Mouse (Mus musculus) lung, adult 2 months (tissue): ENCODE measurements at regions not wholly inside any gene's neighbourhood (a gene's known extent, or its start where the extent isn't known, plus 50 kb on each side); places are given as distances from the start of the nearest gene placed in this dataset.

Experiments used
- DNase-seq: peaks from one replicate; pipeline ENCODE4 v3.0.0; 2022
- H3K4me1 ChIP-seq: fragments of 200-500 bp; 2 replicates; pipeline ENCODE4 v1.6.1; 2011; ENCODE audit warnings: low read length; ENCODE audit not compliant: control insufficient read depth, insufficient read depth
- H3K4me3 ChIP-seq: fragments of 200-500 bp; replicated peaks from 2 replicates; pipeline ENCODE3; 2011; ENCODE audit warnings: low read depth, mild to moderate bottlenecking, control low read depth, low read length; ENCODE audit errors: extremely low read depth
- CTCF ChIP-seq: fragments of 200-500 bp; IDR thresholded peaks from 2 replicates; pipeline ENCODE4 v1.5.1; 2011; ENCODE audit warnings: mild to moderate bottlenecking, low read length, control low read depth; ENCODE audit not compliant: insufficient read depth
- POLR2A ChIP-seq: fragments of 200-500 bp; IDR thresholded peaks from 2 replicates; pipeline ENCODE4 v1.6.1; 2011; ENCODE audit warnings: low read depth, mild to moderate bottlenecking, control low read depth, low read length, borderline replicate concordance; ENCODE audit errors: extremely low read depth
- WGBS: fragments of 180-500 bp; shearing (Covaris S2); methylation state at CpG from one replicate; pipeline ENCODE4 v1.1.7; 2018; 5-methylcytosine and 5-hydroxymethylcytosine counted together

DNA sequence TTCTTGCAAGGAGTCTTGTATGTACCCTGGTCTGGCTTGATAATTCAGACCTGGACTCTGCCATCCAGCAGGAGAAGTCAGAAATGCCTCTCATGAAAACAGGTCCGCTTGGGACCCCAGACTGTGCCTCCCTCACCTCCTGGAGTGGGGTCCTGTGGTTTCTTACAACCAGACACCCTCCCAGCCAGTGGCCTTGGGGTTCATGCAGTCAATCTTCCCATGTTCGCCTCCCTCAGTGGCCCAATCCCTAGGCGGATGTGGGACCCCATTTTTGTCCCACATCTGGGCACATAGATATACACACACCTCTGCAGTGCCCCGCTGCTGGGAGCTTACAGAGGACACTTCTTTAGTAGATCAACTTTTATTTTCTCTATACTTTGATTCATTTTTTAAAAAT is 217.7 kb downstream of the Lrfn2 start:
- no peak for TF ChIP-seq POLR2A
- no peak for TF ChIP-seq CTCF
- DNase-seq, result no peak
- no peak overlapping the region for H3K4me3 ChIP-seq
- WGBS, result 84% methylated on average over 4 of the region's 4 CpGs
- no peaks in the 10 kb centered on the region for H3K4me1 ChIP-seq

DNA sequence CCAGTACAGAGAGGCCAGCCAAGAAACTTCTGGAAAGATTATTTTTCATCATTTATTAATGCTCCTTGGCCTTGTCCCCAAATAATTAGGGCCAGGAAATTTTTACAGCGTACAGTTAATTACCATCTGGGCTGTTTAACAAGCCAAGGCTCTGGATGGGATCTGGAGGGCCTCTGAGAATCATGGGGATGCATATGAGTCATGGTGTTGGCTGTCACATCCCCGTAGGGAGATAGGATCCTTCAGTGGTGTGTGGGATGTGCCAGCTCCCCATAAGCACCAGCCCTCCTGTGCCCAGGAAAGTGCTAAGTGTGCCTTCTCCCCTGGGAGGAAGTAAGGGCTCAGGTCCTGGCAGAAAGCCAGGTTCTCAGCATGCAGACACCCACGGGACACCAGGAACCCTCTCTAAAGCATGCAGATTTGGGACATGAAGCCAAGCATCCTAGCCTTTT is 218.8 kb downstream of the Lrfn2 start:
- DNase-seq, result no peak
- Histone ChIP-seq H3K4me1 (no peaks in the 10 kb centered on the region), H3K4me3 (no peak overlapping the region)
- 41% methylated on average over 3 of the region's 3 CpGs for WGBS
- no peak for TF ChIP-seq POLR2A
- TF ChIP-seq CTCF, result no peak

GRCm38 (mm10) chr17:49153994-49154393 is 221.8 kb downstream of the Lrfn2 start:
- H3K4me3 ChIP-seq, result no peak overlapping the region
- no peak for DNase-seq
- 77% methylated on average over 9 of the region's 9 CpGs for WGBS
- TF ChIP-seq POLR2A (no peak), CTCF (no peak)
- H3K4me1 ChIP-seq, result no peaks in the 10 kb centered on the region

- no peak for TF ChIP-seq CTCF
- TF ChIP-seq POLR2A, result no peak
- 60% methylated on average over 9 of the region's 9 CpGs for WGBS
- DNase-seq, result no peak
- no peaks in the 10 kb centered on the region for H3K4me1 ChIP-seq
- H3K4me3 ChIP-seq, result no peak overlapping the region
Observed at GRCm38 (mm10) chr17:49155001-49155515, 222.9 kb downstream of the Lrfn2 start.

DNA sequence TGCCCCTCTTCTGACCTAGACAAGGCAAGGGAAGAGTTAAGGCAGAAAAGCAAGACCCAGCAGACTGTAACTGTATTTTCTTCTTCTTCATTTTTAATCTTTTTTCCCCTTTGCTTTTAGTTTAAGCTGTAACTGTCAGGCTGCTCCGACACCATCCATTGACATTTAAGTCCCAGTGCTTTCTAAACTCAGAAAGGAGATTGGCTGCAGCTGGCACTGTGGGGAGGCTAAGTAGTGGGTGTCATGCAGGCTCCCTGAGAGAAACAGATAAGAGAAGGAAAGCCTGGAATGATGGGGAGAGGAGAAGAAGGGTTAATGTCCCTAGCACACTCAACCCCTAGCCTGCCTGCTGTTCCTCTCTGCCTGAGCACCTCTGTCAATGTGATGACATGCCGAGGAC is 225.4 kb downstream of the Lrfn2 start:
- Histone ChIP-seq H3K4me3 (no peak overlapping the region), H3K4me1 (no peaks in the 10 kb centered on the region)
- no peak for DNase-seq
- WGBS, result 66% methylated on average over 2 of the region's 2 CpGs
- TF ChIP-seq POLR2A, result no peak
- TF ChIP-seq CTCF, result no peak

DNA sequence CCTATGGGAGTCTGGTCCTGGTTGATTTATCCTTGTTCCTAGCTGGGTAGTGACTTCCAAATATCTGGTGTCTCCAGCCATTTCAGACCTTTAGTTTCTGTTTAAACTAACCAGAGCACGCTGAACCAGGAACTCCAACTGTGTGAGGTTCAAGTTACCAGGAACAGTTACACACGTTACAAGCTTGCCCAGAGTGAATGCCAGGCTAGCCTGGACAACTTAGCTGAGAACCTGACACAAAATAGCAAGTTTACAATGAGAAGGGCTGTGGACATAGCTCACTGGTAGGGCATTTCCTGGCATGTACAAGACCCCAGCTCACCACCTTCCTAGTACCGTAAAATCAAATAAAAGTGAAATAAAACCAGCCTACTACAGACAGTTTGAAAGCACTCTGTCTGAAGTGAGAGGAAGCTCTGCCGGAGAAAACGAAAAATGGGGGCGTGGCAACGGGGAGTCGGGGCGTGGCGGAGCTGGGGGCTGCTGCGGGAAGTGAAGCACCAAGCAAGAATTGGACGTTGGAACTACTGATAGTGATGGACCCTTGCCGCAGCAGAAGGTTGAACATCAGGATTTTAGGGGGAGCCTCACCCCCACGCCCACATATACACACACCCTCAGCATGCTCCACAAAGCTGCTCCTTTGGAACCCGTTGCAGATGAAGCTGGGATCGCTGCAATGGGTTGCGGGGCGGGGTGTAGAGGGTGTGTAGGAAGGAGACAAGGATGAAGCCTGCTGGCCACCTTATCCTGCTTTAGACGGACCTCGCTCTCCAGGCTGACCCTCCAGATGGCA is 239.3 kb downstream of the Lrfn2 start:
- Histone ChIP-seq H3K4me1 (peaks cover 3% of the 10 kb centered on the region), H3K4me3 (no peak overlapping the region)
- DNase-seq, result no peak
- TF ChIP-seq POLR2A, result no peak
- no peak for TF ChIP-seq CTCF
- WGBS, result 3% methylated on average over 20 of the region's 20 CpGs

- no peak for TF ChIP-seq POLR2A
- no peak for TF ChIP-seq CTCF
- 20% methylated on average over 15 of the region's 15 CpGs for WGBS
- DNase-seq, result no peak
- no peak overlapping the region for H3K4me3 ChIP-seq
- H3K4me1 ChIP-seq, result peaks cover 3% of the 10 kb centered on the region
Observed at GRCm38 (mm10) chr17:49172052-49172799, 240.0 kb downstream of the Lrfn2 start.

- peaks cover 3% of the 10 kb centered on the region for H3K4me1 ChIP-seq
- no peak for TF ChIP-seq CTCF
- no peak for TF ChIP-seq POLR2A
- H3K4me3 ChIP-seq, result no peak overlapping the region
- WGBS, result 63% methylated on average over 8 of the region's 8 CpGs
- DNase-seq, result no peak
Observed at GRCm38 (mm10) chr17:49172800-49173150, 240.6 kb downstream of the Lrfn2 start.

- H3K4me1 ChIP-seq, result no peaks in the 10 kb centered on the region
- DNase-seq, result no peak
- TF ChIP-seq CTCF, result no peak
- no peak for TF ChIP-seq POLR2A
- WGBS, result 63% methylated on average over 6 of the region's 6 CpGs
- H3K4me3 ChIP-seq, result no peak overlapping the region
Observed at GRCm38 (mm10) chr17:49177966-49178731, 246.0 kb downstream of the Lrfn2 start.
